Mouse (Mus musculus): ENCODE data around the gene Ms4a13.

DNA sequence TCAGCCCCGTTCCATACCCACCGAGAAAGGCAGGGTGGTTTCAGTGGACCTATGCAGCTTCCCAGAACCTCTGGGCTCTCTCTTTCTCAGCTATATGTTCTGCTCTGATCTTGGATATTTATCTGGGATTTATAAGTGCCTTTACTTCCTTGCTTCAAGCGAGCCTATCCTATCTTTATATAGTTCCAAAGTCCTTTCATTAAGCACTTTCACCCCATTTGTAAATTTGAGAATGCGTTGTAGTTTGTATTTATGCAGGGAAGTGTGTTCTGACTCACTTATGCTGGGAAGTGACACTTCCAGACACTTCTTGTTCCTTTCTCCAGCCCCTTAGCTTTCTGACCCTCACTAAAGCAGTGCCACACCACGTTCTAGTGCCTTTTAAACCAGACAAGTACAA, 35.8 kb upstream of the Ms4a13 start, which contains the start of gene Ms4a12:
- TF ChIP-seq MAFK (IDR thresholded peaks at IDR 0.05; ENCODE audit: insufficient read depth, low read depth, low read length) (no peak), HCFC1 (IDR thresholded peaks at IDR 0.05; ENCODE audit: borderline replicate concordance, insufficient read depth, low read length) (no peak), ZNF384 (IDR thresholded peaks at IDR 0.05; ENCODE audit: low read depth, low read length) (no peak), CHD2 (IDR thresholded peaks at IDR 0.05; ENCODE audit: low read depth, low read length) (no peak)

Data from ES-E14 (cell line).